Mouse (Mus musculus): ENCODE results near the gene Tcp11x2. TPM values are rescaled to one million over a fixed set of nuclear protein-coding genes. Genes with fewer than 3 reads are reported as not detected.

Tcp11x2 gene
- not detected for polyA plus RNA-seq (2014; fragmentation: Illumina TruSeq; extraction: RNeasy Lipid Tissue Mini Kit (QIAGEN cat#74804); ENCODE audit: low read depth, low replicate concordance)

DNA sequence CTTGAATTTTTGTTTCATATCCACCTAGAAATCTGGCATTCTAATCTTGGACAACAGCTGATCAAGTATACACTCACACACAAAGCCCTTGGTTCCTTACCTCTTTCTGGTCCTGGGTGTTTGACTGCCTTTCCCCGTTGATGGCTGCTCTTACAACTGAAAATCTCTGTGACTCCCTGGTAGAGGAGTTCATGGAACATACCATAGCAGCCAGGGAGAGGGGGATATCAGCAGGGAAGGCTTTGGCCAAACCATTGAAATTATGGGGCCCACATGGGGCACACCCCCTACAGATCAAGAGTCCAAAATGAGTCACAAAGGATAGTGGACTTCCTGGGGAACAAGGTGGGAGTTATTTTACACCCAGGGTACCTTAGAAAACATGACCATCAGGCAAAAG, at the start of gene Tcp11x2:
Gene Tcp11x2 (minus strand): TSS at position 158 of the 400 bp plus-strand sequence.

DNA sequence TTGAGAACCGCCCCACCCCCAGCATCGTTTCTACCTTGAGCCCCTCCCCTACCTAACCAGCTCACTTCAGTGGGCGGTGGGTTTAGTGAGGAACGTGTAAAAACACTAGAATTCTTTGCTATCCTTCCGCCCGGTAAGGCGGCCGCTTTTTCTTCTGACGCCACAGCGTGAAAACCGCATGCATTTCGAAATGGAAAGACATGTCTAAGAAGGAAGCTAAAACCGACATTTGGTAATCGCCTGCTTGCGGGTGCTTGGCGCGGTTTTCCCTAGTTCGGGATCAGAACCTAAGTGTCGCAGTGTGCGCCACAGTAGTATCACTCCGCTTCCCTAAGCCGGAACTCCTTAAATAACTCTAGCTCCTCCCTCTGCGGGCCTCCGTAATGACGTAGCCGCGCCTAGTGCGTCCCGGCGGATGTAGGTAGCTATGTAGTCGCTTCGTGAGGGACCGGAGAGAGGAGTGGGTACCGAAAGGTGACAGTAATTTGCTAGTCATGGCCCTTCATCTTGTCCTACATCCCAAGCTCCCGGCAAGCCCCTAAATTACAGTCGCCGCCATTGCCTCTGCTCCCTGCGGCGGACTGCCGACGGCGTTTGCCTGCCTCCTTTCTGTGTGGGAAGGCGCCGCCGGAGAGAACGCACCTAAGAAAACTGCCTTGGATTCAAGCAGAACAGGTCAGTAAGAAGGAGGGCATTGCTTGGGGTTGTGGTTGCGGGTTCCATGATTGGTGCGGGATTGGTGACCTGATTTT, 48.9 kb upstream of the Tcp11x2 start, which contains the start of the genes Armcx5 and Gprasp1:
Gene Armcx5 (plus strand): TSS at position 430 of the 752 bp plus-strand sequence.
Gene Gprasp1 (plus strand): TSS at position 430 of the 752 bp plus-strand sequence.

DNA sequence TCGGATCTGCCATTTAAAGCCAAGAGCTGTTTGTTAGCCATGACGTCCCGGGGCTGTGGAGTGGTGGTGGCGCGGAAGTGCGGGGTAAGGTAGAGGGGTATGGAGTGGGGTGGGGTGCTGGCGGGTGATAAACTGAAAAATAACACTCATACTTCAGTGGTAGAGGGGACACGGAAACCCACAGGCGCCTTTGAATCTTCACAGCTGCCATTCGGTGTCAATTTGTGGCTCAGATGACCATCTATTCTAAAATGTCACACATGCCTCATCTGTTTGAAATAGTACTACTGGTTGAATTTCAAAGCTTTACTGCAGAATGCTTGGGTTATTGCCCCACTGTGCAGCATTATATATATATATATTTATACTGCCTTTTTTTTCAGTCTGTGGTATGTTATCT, 31.6 kb upstream of the Tcp11x2 start, which contains the start of gene Tmsb15a:
Gene Tmsb15a (minus strand): TSS at position 101 of the 400 bp plus-strand sequence.

DNA sequence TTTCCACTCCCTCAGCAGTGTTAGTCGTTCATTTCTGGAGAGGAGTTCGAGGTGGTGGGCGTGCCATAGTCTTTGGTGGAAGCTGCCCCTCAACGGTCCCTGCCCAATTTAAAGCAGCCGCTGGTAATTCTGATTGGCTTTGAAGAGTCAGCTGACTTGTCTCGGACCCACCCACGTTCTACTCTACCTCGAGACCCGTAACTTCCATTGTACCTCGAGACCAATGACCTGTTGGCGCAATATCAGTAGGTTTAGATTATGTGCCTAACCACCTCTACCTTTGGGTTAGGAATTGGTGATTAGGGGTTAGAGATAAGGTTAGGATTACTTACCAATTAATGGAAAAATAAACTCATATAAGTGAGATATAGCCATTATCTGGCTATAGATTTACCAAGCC, 66.0 kb downstream of the Tcp11x2 start, which contains the start of gene Prame:
Gene Prame (minus strand): TSS at position 101 of the 400 bp plus-strand sequence.

Other genes starting within 250 kb of the Tcp11x2 start
- not detected for gene AV320801, start 199.2 kb downstream of the Tcp11x2 start, polyA plus RNA-seq (2014; fragmentation: Illumina TruSeq; extraction: RNeasy Lipid Tissue Mini Kit (QIAGEN cat#74804); ENCODE audit: low read depth, low replicate concordance)
- not detected for gene Nxf7, start 95.0 kb downstream of the Tcp11x2 start, polyA plus RNA-seq (2014; fragmentation: Illumina TruSeq; extraction: RNeasy Lipid Tissue Mini Kit (QIAGEN cat#74804); ENCODE audit: low read depth, low replicate concordance)
- not detected for gene Prame, start 66.1 kb downstream of the Tcp11x2 start, polyA plus RNA-seq (2014; fragmentation: Illumina TruSeq; extraction: RNeasy Lipid Tissue Mini Kit (QIAGEN cat#74804); ENCODE audit: low read depth, low replicate concordance)
- 4.5 TPM for gene Tmsb15a, start 31.5 kb upstream of the Tcp11x2 start, polyA plus RNA-seq (2014; fragmentation: Illumina TruSeq; extraction: RNeasy Lipid Tissue Mini Kit (QIAGEN cat#74804); ENCODE audit: low read depth, low replicate concordance)
- gene Armcx5, start 48.9 kb upstream of the Tcp11x2 start, polyA plus RNA-seq (2014; fragmentation: Illumina TruSeq; extraction: RNeasy Lipid Tissue Mini Kit (QIAGEN cat#74804); ENCODE audit: low read depth, low replicate concordance), result 33.2 TPM
- 153 TPM for gene Gprasp1, start 48.9 kb upstream of the Tcp11x2 start, polyA plus RNA-seq (2014; fragmentation: Illumina TruSeq; extraction: RNeasy Lipid Tissue Mini Kit (QIAGEN cat#74804); ENCODE audit: low read depth, low replicate concordance)
- 58.9 TPM for gene Bhlhb9, start 103.8 kb upstream of the Tcp11x2 start, polyA plus RNA-seq (2014; fragmentation: Illumina TruSeq; extraction: RNeasy Lipid Tissue Mini Kit (QIAGEN cat#74804); ENCODE audit: low read depth, low replicate concordance)
- gene Gprasp2, start 145.2 kb upstream of the Tcp11x2 start, polyA plus RNA-seq (2014; fragmentation: Illumina TruSeq; extraction: RNeasy Lipid Tissue Mini Kit (QIAGEN cat#74804); ENCODE audit: low read depth, low replicate concordance), result 33.6 TPM